Mouse (Mus musculus) neural tube, embryonic 15.5 days (tissue): ENCODE results near the gene Mecom. TPM values are rescaled to one million over a fixed set of nuclear protein-coding genes. Genes with fewer than 3 reads are reported as not detected.

Experiments used
- ATAC-seq: fragments of 200-750 bp; cut with Nextera tagmentation; 2 replicates; pipeline ENCODE4 v1.8.0; 2017; ENCODE audit warnings: mild to moderate bottlenecking, moderate TSS enrichment, moderate library complexity; ENCODE audit not compliant: low FRiP score
- H3K27ac ChIP-seq: fragments of 300-500 bp; sonication (generic); replicated peaks from 2 replicates; pipeline ENCODE4 v1.5.1; 2015; ENCODE audit warnings: mild to moderate bottlenecking, inconsistent platforms
- H3K27me3 ChIP-seq: fragments of 300-500 bp; sonication (generic); replicated peaks from 2 replicates; pipeline ENCODE4 v1.6.1; 2015; ENCODE audit warnings: inconsistent platforms
- H3K36me3 ChIP-seq: fragments of 300-500 bp; sonication (generic); 2 replicates; pipeline ENCODE4 v1.6.1; 2015; ENCODE audit warnings: inconsistent platforms
- H3K4me1 ChIP-seq: fragments of 300-500 bp; sonication (generic); 2 replicates; pipeline ENCODE4 v1.6.1; 2015; ENCODE audit warnings: inconsistent platforms
- H3K4me2 ChIP-seq: fragments of 300-500 bp; sonication (generic); 2 replicates; pipeline ENCODE4 v1.6.1; 2015; ENCODE audit warnings: inconsistent platforms, mild to moderate bottlenecking, moderate library complexity
- H3K4me3 ChIP-seq: fragments of 300-500 bp; sonication (generic); replicated peaks from 2 replicates; pipeline ENCODE4 v1.5.1; 2015; ENCODE audit warnings: mild to moderate bottlenecking, inconsistent platforms
- H3K9ac ChIP-seq: fragments of 300-500 bp; sonication (generic); replicated peaks from 2 replicates; pipeline ENCODE4 v1.6.1; 2015; ENCODE audit warnings: mild to moderate bottlenecking, inconsistent platforms
- H3K9me3 ChIP-seq: fragments of 300-500 bp; sonication (generic); replicated peaks from 2 replicates; pipeline ENCODE4 v1.6.1; 2016; ENCODE audit warnings: inconsistent platforms
- WGBS: fragments of 180-500 bp; shearing (Covaris S2); methylation state at CpG from one replicate; pipeline ENCODE4 v1.1.7; 2015; ENCODE audit warnings: mixed read lengths; 5-methylcytosine and 5-hydroxymethylcytosine counted together
- polyA plus RNA-seq: library from polyadenylated mRNA; unstranded; fragments of >200 nt; fragmentation: Nextera tagmentation; extraction: Ambion mirVana; gene quantifications from 2 replicates; pipeline ENCODE4 v1.2.1, GENCODE M21; 2015

Gene Mecom
- polyA plus RNA-seq, 1 experiment from 2014 or later = 5.2 TPM

- H3K4me2 ChIP-seq = no peak overlapping the region
- WGBS = 63% methylated on average over 5 of the region's 5 CpGs
- 0 out of 2 replicates have a peak, but pooled peaks cover 6% of the 10 kb centered on the region for H3K27me3 ChIP-seq
- H3K9me3 ChIP-seq = no peaks in the 10 kb centered on the region
- H3K36me3 ChIP-seq = no peaks in the 10 kb centered on the region
- no peaks in the 10 kb centered on the region for H3K4me1 ChIP-seq
- no peak for ATAC-seq
- H3K27ac ChIP-seq = no peak overlapping the region
- H3K4me3 ChIP-seq = no peak overlapping the region
- no peak overlapping the region for H3K9ac ChIP-seq
Observed at GRCm38 (mm10) chr3:30477008-30477407, 70.8 kb downstream of the Mecom start.

GRCm38 (mm10) chr3:30475591-30475990 is 72.2 kb downstream of the Mecom start:
- Histone ChIP-seq H3K4me2 (no peak overlapping the region), H3K27me3 (0 out of 2 replicates have a peak, but pooled peaks cover 6% of the 10 kb centered on the region), H3K4me1 (no peaks in the 10 kb centered on the region), H3K9ac (no peak overlapping the region), H3K27ac (no peak overlapping the region), H3K9me3 (no peaks in the 10 kb centered on the region), H3K36me3 (no peaks in the 10 kb centered on the region), H3K4me3 (no peak overlapping the region)
- ATAC-seq = no peak
- 65% methylated on average over 6 of the region's 6 CpGs for WGBS

DNA sequence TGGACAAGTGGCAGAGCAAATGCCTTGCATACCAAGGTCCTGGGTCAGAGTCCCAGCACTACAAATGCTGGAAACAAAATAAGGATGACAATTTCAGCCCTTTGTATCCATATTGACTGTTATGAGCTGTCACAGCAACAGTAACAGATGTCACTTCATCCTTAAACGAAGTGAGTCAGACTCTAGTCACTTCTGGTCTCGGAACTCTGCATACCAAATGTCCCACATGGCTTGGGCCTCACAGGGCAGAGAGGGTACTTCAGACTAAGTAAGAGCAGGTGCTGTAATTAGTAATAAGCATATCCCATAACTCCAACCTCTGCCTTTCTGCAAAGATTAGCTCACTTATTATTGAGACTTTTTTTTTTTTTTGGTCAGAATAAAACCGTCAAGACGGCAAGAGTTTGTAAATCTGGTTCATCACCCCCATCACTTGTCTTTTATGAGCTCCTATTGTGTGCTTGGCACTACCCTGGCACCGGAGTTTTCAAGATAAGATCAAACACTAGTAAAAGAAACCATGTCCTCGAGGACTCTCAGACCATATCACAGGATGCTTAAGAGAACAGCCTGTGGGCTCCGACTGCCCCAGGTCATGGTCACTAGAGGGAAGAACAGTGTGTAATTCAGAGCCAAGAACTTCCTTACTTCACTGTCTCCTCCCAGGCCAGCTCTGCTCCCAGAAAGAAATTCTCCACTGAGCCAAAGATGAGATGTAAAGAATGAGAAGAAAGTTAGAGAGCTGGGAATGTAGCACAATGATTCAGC is 79.6 kb downstream of the Mecom start:
- Histone ChIP-seq H3K4me2 (no peak overlapping the region), H3K9ac (no peak overlapping the region), H3K27me3 (0 out of 2 replicates have a peak, but pooled peaks cover 3% of the 10 kb centered on the region), H3K36me3 (no peaks in the 10 kb centered on the region), H3K4me3 (no peak overlapping the region), H3K9me3 (no peaks in the 10 kb centered on the region), H3K4me1 (no peaks in the 10 kb centered on the region), H3K27ac (no peak overlapping the region)
- 78% methylated on average over 7 of the region's 7 CpGs for WGBS
- no peak for ATAC-seq

- Histone ChIP-seq H3K4me1 (no peaks in the 10 kb centered on the region), H3K9me3 (no peaks in the 10 kb centered on the region), H3K36me3 (no peaks in the 10 kb centered on the region), H3K27ac (no peak overlapping the region), H3K4me3 (no peak overlapping the region), H3K4me2 (no peak overlapping the region), H3K9ac (no peak overlapping the region), H3K27me3 (no peaks in the 10 kb centered on the region)
- 58% methylated on average over 11 of the region's 11 CpGs for WGBS
- ATAC-seq = no peak
Observed at GRCm38 (mm10) chr3:30466031-30466650, 81.7 kb downstream of the Mecom start.

GRCm38 (mm10) chr3:30464497-30464896 is 83.3 kb downstream of the Mecom start:
- 95% methylated on average over 3 of the region's 3 CpGs for WGBS
- no peaks in the 10 kb centered on the region for H3K36me3 ChIP-seq
- no peaks in the 10 kb centered on the region for H3K4me1 ChIP-seq
- no peak overlapping the region for H3K9ac ChIP-seq
- no peak overlapping the region for H3K4me3 ChIP-seq
- ATAC-seq = no peak
- no peak overlapping the region for H3K4me2 ChIP-seq
- H3K9me3 ChIP-seq = no peaks in the 10 kb centered on the region
- no peak overlapping the region for H3K27ac ChIP-seq
- H3K27me3 ChIP-seq = no peaks in the 10 kb centered on the region

DNA sequence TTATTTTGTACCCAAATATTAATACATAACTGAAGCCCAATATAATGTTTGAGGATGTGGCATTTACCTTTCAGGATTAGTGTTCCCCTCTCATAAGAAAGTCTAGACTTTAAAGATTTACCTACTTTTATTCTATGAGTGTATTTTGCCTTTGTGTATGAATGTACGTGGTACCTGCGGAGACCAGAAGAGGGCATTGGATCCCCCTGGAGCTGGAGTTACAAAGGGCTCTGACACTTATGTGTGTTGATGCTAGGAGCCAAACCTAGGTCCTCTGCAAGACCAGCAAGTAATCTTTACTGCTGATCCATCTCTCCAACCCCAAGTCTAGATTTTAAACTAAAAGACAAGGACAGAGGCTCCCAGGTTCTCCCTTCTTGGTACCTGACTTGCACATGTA is 86.0 kb downstream of the Mecom start:
- no peaks in the 10 kb centered on the region for H3K9me3 ChIP-seq
- H3K4me1 ChIP-seq = no peaks in the 10 kb centered on the region
- no peak overlapping the region for H3K4me2 ChIP-seq
- no peak for ATAC-seq
- no peaks in the 10 kb centered on the region for H3K27me3 ChIP-seq
- 81% methylated on average over 2 of the region's 2 CpGs for WGBS
- H3K36me3 ChIP-seq = no peaks in the 10 kb centered on the region
- no peak overlapping the region for H3K4me3 ChIP-seq
- H3K9ac ChIP-seq = no peak overlapping the region
- no peak overlapping the region for H3K27ac ChIP-seq

DNA sequence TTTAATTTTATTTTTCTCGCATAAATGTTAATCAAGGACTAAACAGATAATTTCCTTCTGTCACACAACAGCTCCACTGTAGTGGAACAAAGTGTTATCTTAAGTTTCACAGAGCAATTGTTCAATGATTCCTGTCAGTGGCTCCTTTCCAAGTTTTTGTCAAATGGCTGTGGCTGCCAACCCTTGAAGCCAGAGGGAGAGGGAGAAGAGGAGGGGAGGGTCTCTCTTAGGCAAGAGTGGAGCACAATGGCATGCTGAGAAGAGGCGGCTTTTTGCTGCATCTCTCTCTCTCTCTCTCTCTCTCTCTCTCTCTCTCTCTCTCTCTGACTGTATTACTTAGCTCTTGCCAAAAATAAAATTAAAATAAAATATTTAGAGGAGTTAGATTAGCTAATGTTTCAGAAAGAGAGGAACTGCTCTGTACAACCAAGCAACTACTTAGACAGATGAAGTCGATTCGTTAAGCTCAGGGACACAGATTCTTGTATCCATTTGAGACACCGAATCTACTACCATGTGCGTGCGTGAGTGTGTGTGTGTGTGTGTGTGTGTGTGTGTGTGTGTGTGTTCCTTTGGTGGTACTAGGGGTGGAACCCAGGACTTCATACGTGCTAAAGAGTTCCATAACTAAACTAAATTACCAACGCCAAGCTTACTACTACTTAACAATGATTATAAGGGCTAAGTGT is 86.8 kb downstream of the Mecom start:
- 84% methylated on average over 9 of the region's 9 CpGs for WGBS

DNA sequence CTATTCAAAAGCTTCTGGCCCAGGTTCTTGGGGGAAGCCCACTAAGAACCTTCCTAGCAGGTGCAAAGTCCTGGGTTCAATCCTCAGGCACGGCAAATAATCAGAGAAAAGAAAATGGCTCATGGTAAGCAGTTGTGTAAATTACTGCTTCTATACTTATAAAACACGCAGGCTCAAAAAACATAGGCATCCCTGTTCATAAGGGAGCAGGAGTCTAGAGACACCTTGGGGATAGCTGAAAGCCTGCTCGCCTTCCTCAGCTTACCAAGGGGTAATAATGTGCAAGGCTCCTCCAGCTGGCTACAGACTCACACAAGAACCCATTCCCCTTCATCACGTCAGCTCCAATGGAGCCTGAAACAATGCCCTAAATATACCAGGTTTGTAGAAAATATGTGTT is 88.2 kb downstream of the Mecom start:
- no peak overlapping the region for H3K4me2 ChIP-seq
- H3K9ac ChIP-seq = no peak overlapping the region
- H3K4me3 ChIP-seq = no peak overlapping the region
- no peak for ATAC-seq
- no peak overlapping the region for H3K27ac ChIP-seq
- H3K4me1 ChIP-seq = no peaks in the 10 kb centered on the region
- H3K36me3 ChIP-seq = no peaks in the 10 kb centered on the region
- no peaks in the 10 kb centered on the region for H3K27me3 ChIP-seq
- H3K9me3 ChIP-seq = no peaks in the 10 kb centered on the region
- 95% methylated on average over 4 of the region's 4 CpGs for WGBS

More for the DNA sequence above, 86.8 kb downstream of the Mecom start:
- Histone ChIP-seq H3K27ac (no peak overlapping the region), H3K9me3 (no peaks in the 10 kb centered on the region), H3K36me3 (no peaks in the 10 kb centered on the region), H3K4me3 (no peak overlapping the region), H3K27me3 (no peaks in the 10 kb centered on the region), H3K4me2 (no peak overlapping the region), H3K9ac (no peak overlapping the region), H3K4me1 (no peaks in the 10 kb centered on the region)
- no peak for ATAC-seq

- Histone ChIP-seq H3K27ac (no peak overlapping the region), H3K9me3 (no peaks in the 10 kb centered on the region), H3K4me3 (no peak overlapping the region), H3K4me2 (no peak overlapping the region), H3K36me3 (no peaks in the 10 kb centered on the region), H3K27me3 (no peaks in the 10 kb centered on the region), H3K9ac (no peak overlapping the region), H3K4me1 (peaks cover 5% of the 10 kb centered on the region; the same call in 1 of the 2 replicates)
- ATAC-seq = no peak
- 55% methylated on average over 9 of the region's 9 CpGs for WGBS
Observed at GRCm38 (mm10) chr3:30457975-30458678, 89.7 kb downstream of the Mecom start.

GRCm38 (mm10) chr3:30455902-30456301 is 91.9 kb downstream of the Mecom start:
- ATAC-seq = no peak
- WGBS = 79% methylated on average over 8 of the region's 8 CpGs
- H3K27me3 ChIP-seq = no peaks in the 10 kb centered on the region
- no peak overlapping the region for H3K4me3 ChIP-seq
- no peak overlapping the region for H3K9ac ChIP-seq
- no peaks in the 10 kb centered on the region for H3K9me3 ChIP-seq
- no peaks in the 10 kb centered on the region for H3K36me3 ChIP-seq
- peaks cover 7% of the 10 kb centered on the region; the same call in 1 of the 2 replicates for H3K4me1 ChIP-seq
- H3K4me2 ChIP-seq = no peak overlapping the region
- H3K27ac ChIP-seq = no peak overlapping the region
